Mouse (Mus musculus) limb, embryonic 15.5 days (tissue): ENCODE data around the gene Cfap300. TPM values are rescaled to one million over a fixed set of nuclear protein-coding genes. Genes with fewer than 3 reads are reported as not detected.

Source experiments
- ATAC-seq: fragments of 200-750 bp; cut with Nextera tagmentation; 2 replicates; pipeline ENCODE4 v1.8.0; 2017; ENCODE audit warnings: low read depth, moderate TSS enrichment; ENCODE audit not compliant: insufficient number of reproducible peaks, low FRiP score, low TSS enrichment
- H3K27ac ChIP-seq: fragments of 300-500 bp; sonication (generic); 2 replicates; pipeline ENCODE4 v1.5.1; 2015; ENCODE audit warnings: moderate library complexity, mild to moderate bottlenecking, inconsistent platforms
- H3K27me3 ChIP-seq: fragments of 300-500 bp; sonication (generic); 2 replicates; pipeline ENCODE4 v1.6.1; 2015; ENCODE audit warnings: inconsistent platforms
- H3K36me3 ChIP-seq: fragments of 300-500 bp; sonication (generic); 2 replicates; pipeline ENCODE4 v1.6.1; 2015; ENCODE audit warnings: inconsistent platforms
- H3K4me1 ChIP-seq: fragments of 300-500 bp; sonication (generic); 2 replicates; pipeline ENCODE4 v1.6.1; 2015; ENCODE audit warnings: inconsistent platforms
- H3K4me2 ChIP-seq: fragments of 300-500 bp; sonication (generic); 2 replicates; pipeline ENCODE4 v1.6.1; 2015; ENCODE audit warnings: mild to moderate bottlenecking, inconsistent platforms
- H3K4me3 ChIP-seq: fragments of 300-500 bp; sonication (generic); 2 replicates; pipeline ENCODE4 v1.5.1; 2015; ENCODE audit warnings: mild to moderate bottlenecking, inconsistent platforms
- H3K9ac ChIP-seq: fragments of 300-500 bp; sonication (generic); 2 replicates; pipeline ENCODE4 v1.6.1; 2015; ENCODE audit warnings: inconsistent platforms
- H3K9me3 ChIP-seq: fragments of 300-500 bp; sonication (generic); 2 replicates; pipeline ENCODE4 v1.6.1; 2016; ENCODE audit warnings: inconsistent platforms
- WGBS: fragments of 180-500 bp; shearing (Covaris S2); methylation state at CpG from one replicate; pipeline ENCODE4 v1.1.7; 2015; 5-methylcytosine and 5-hydroxymethylcytosine counted together
- polyA plus RNA-seq: library from polyadenylated mRNA; unstranded; fragments of >200 nt; fragmentation: Nextera tagmentation; extraction: Ambion mirVana; gene quantifications from 2 replicates; pipeline ENCODE4 v1.2.1, GENCODE M21; 2015

Cfap300 gene
- 12.6 and 12.7 TPM in 2 replicates for polyA plus RNA-seq

GRCm38 (mm10) chr9:8042338-8043043, at the start of gene Cfap300:
Gene Cfap300 (minus strand): TSS chr9:8042823.
- Histone ChIP-seq H3K4me3 (peak within 1 kb of the TSS; percentile 88), H3K27me3 (no peaks in the 10 kb centered on the region), H3K9me3 (no peaks in the 10 kb centered on the region), H3K27ac (peak within 1 kb of the TSS; percentile 80), H3K4me2 (peak within 1 kb of the TSS; percentile 66), H3K9ac (peak within 1 kb of the TSS; percentile 60), H3K4me1 (peaks cover 7% of the 10 kb centered on the region), H3K36me3 (no peaks in the 10 kb centered on the region)
- under 1% methylated on average over 39 of the region's 39 CpGs for WGBS
- peak; percentile 94 for ATAC-seq

- WGBS = 82% methylated on average over 5 of the region's 5 CpGs
- no peak overlapping the region for H3K27ac ChIP-seq
- no peak overlapping the region for H3K4me3 ChIP-seq
- no peaks in the 10 kb centered on the region for H3K36me3 ChIP-seq
- no peak overlapping the region for H3K4me2 ChIP-seq
- no peak overlapping the region for H3K9ac ChIP-seq
- H3K9me3 ChIP-seq = no peaks in the 10 kb centered on the region
- H3K4me1 ChIP-seq = no peaks in the 10 kb centered on the region
- no peaks in the 10 kb centered on the region for H3K27me3 ChIP-seq
- no peak for ATAC-seq
These were observed 36.3 kb upstream of the Cfap300 start for GRCm38 (mm10) chr9:8078882-8079281.

- no peak overlapping the region for H3K9ac ChIP-seq
- no peak overlapping the region for H3K4me3 ChIP-seq
These were observed 31.7 kb upstream of the Cfap300 start for GRCm38 (mm10) chr9:8074345-8074744.

GRCm38 (mm10) chr9:8073203-8073755, 30.7 kb upstream of the Cfap300 start:
- WGBS = 91% methylated on average over 3 of the region's 3 CpGs
- no peaks in the 10 kb centered on the region for H3K4me1 ChIP-seq
- no peak overlapping the region for H3K4me3 ChIP-seq
- no peaks in the 10 kb centered on the region for H3K27me3 ChIP-seq
- H3K4me2 ChIP-seq = no peak overlapping the region
- 0 out of 2 replicates have a peak, but pooled peaks have one; percentile 35 for ATAC-seq
- no peaks in the 10 kb centered on the region for H3K36me3 ChIP-seq
- no peak overlapping the region for H3K27ac ChIP-seq
- H3K9me3 ChIP-seq = no peaks in the 10 kb centered on the region
- H3K9ac ChIP-seq = no peak overlapping the region

More at GRCm38 (mm10) chr9:8074345-8074744, 31.7 kb upstream of the Cfap300 start:
- H3K36me3 ChIP-seq = no peaks in the 10 kb centered on the region
- H3K4me1 ChIP-seq = no peaks in the 10 kb centered on the region
- H3K4me2 ChIP-seq = no peak overlapping the region
- H3K9me3 ChIP-seq = no peaks in the 10 kb centered on the region
- ATAC-seq = no peak
- H3K27ac ChIP-seq = no peak overlapping the region
- no peaks in the 10 kb centered on the region for H3K27me3 ChIP-seq

- no peaks in the 10 kb centered on the region for H3K9me3 ChIP-seq
- no peak overlapping the region for H3K4me3 ChIP-seq
- no peak overlapping the region for H3K9ac ChIP-seq
- no peaks in the 10 kb centered on the region for H3K27me3 ChIP-seq
- no peaks in the 10 kb centered on the region for H3K4me1 ChIP-seq
- no peaks in the 10 kb centered on the region for H3K36me3 ChIP-seq
- H3K4me2 ChIP-seq = no peak overlapping the region
- 54% methylated on average over 3 of the region's 3 CpGs for WGBS
- ATAC-seq = no peak
- no peak overlapping the region for H3K27ac ChIP-seq
These were observed 17.0 kb upstream of the Cfap300 start for GRCm38 (mm10) chr9:8059636-8060035.

GRCm38 (mm10) chr9:8054831-8055230, 12.2 kb upstream of the Cfap300 start:
- Histone ChIP-seq H3K27me3 (no peaks in the 10 kb centered on the region), H3K4me2 (no peak overlapping the region), H3K4me1 (no peaks in the 10 kb centered on the region), H3K36me3 (no peaks in the 10 kb centered on the region), H3K4me3 (no peak overlapping the region), H3K9ac (no peak overlapping the region), H3K27ac (no peak overlapping the region), H3K9me3 (no peaks in the 10 kb centered on the region)
- ATAC-seq = no peak
- WGBS = 6% methylated on average over 1 of the region's 1 CpGs

- Histone ChIP-seq H3K4me1 (peaks cover 7% of the 10 kb centered on the region), H3K27ac (peak overlapping the region; percentile 80), H3K27me3 (no peaks in the 10 kb centered on the region), H3K4me3 (peak overlapping the region; percentile 88), H3K9me3 (no peaks in the 10 kb centered on the region), H3K9ac (no peak overlapping the region), H3K36me3 (no peaks in the 10 kb centered on the region), H3K4me2 (peak overlapping the region; percentile 66)
- 10% methylated on average over 5 of the region's 5 CpGs for WGBS
- ATAC-seq = no peak
These were observed 393 bp upstream of the Cfap300 start for GRCm38 (mm10) chr9:8043044-8043387.

GRCm38 (mm10) chr9:8035546-8035945, 7.1 kb downstream of the Cfap300 start:
- 0 out of 2 replicates have a peak, but pooled peaks cover 4% of the 10 kb centered on the region for H3K4me1 ChIP-seq
- peak overlapping the region; percentile 47 for H3K27ac ChIP-seq
- no peaks in the 10 kb centered on the region for H3K9me3 ChIP-seq
- 0 out of 2 replicates have a peak, but pooled peaks cover 4% of the 10 kb centered on the region for H3K36me3 ChIP-seq
- no peaks in the 10 kb centered on the region for H3K27me3 ChIP-seq
- ATAC-seq = 0 out of 2 replicates have a peak, but pooled peaks have one; percentile 8
- no peak overlapping the region for H3K4me3 ChIP-seq
- no peak overlapping the region for H3K9ac ChIP-seq
- 17% methylated on average over 7 of the region's 7 CpGs for WGBS
- no peak overlapping the region for H3K4me2 ChIP-seq

- H3K4me2 ChIP-seq = no peak overlapping the region
- H3K36me3 ChIP-seq = 0 out of 2 replicates have a peak, but pooled peaks cover 4% of the 10 kb centered on the region
- 0 out of 2 replicates have a peak, but pooled peaks have one; percentile 17 for ATAC-seq
- no peaks in the 10 kb centered on the region for H3K27me3 ChIP-seq
- H3K4me1 ChIP-seq = 0 out of 2 replicates have a peak, but pooled peaks cover 4% of the 10 kb centered on the region
- H3K9me3 ChIP-seq = no peaks in the 10 kb centered on the region
- H3K4me3 ChIP-seq = no peak overlapping the region
- no peak overlapping the region for H3K9ac ChIP-seq
- 32% methylated on average over 4 of the region's 4 CpGs for WGBS
- peak overlapping the region; percentile 47 for H3K27ac ChIP-seq
These were observed 7.5 kb downstream of the Cfap300 start for GRCm38 (mm10) chr9:8035091-8035490.

GRCm38 (mm10) chr9:8034143-8034542, 8.5 kb downstream of the Cfap300 start:
- no peak for ATAC-seq
- Histone ChIP-seq H3K9ac (no peak overlapping the region), H3K27ac (peak overlapping the region; percentile 17; the same call in 1 of the 2 replicates), H3K27me3 (no peaks in the 10 kb centered on the region), H3K9me3 (no peaks in the 10 kb centered on the region), H3K4me2 (no peak overlapping the region), H3K4me1 (0 out of 2 replicates have a peak, but pooled peaks cover 4% of the 10 kb centered on the region), H3K36me3 (0 out of 2 replicates have a peak, but pooled peaks cover 4% of the 10 kb centered on the region), H3K4me3 (no peak overlapping the region)
- 60% methylated on average over 1 of the region's 1 CpGs for WGBS

GRCm38 (mm10) chr9:8032847-8033246, 9.8 kb downstream of the Cfap300 start:
- ATAC-seq = no peak
- H3K27ac ChIP-seq = no peak overlapping the region
- H3K4me1 ChIP-seq = 0 out of 2 replicates have a peak, but pooled peaks cover 4% of the 10 kb centered on the region
- WGBS = 70% methylated on average over 5 of the region's 5 CpGs
- no peaks in the 10 kb centered on the region for H3K9me3 ChIP-seq
- H3K4me3 ChIP-seq = no peak overlapping the region
- no peaks in the 10 kb centered on the region for H3K27me3 ChIP-seq
- no peak overlapping the region for H3K4me2 ChIP-seq
- H3K9ac ChIP-seq = no peak overlapping the region
- H3K36me3 ChIP-seq = 0 out of 2 replicates have a peak, but pooled peaks cover 4% of the 10 kb centered on the region

GRCm38 (mm10) chr9:8018609-8019008, 24.0 kb downstream of the Cfap300 start:
- Histone ChIP-seq H3K9ac (no peak overlapping the region), H3K27ac (no peak overlapping the region), H3K4me3 (no peak overlapping the region), H3K9me3 (no peaks in the 10 kb centered on the region), H3K36me3 (no peaks in the 10 kb centered on the region), H3K4me1 (no peaks in the 10 kb centered on the region), H3K4me2 (no peak overlapping the region), H3K27me3 (no peaks in the 10 kb centered on the region)
- WGBS = 79% methylated on average over 5 of the region's 5 CpGs
- no peak for ATAC-seq
